Mouse (Mus musculus) adipocyte (in vitro differentiated cells): ENCODE data around the gene Adam19.
"Not testable (repeated sequence)": the region's sequence is repeated elsewhere in the genome, so short reads cannot be mapped to it uniquely, and the experiment has no call there.

Experiments
- DNase-seq: peaks from one replicate; pipeline ENCODE4 v3.0.0-alpha.2; 2016; ENCODE audit warnings: low spot score

Gene Adam19

GRCm38 (mm10) chr11:46128548-46128945, 72.8 kb downstream of the Adam19 start:
- DNase-seq, result peak; percentile 67

GRCm38 (mm10) chr11:46131022-46131986, 75.5 kb downstream of the Adam19 start:
- no peak for DNase-seq

- DNase-seq, result no peak
These were observed 79.1 kb downstream of the Adam19 start for GRCm38 (mm10) chr11:46134899-46135298.

- no peak for DNase-seq
These were observed 87.5 kb downstream of the Adam19 start for GRCm38 (mm10) chr11:46143342-46143741.

- DNase-seq, result no peak
These were observed 89.5 kb downstream of the Adam19 start for GRCm38 (mm10) chr11:46145163-46145875.

- no peak for DNase-seq
These were observed 90.8 kb downstream of the Adam19 start for GRCm38 (mm10) chr11:46146619-46147018.

- DNase-seq, result no peak
These were observed 101.2 kb downstream of the Adam19 start for GRCm38 (mm10) chr11:46156945-46157344.

- no peak for DNase-seq
These were observed 101.7 kb downstream of the Adam19 start for GRCm38 (mm10) chr11:46157462-46157861.

GRCm38 (mm10) chr11:46165866-46166585, 110.2 kb downstream of the Adam19 start, which contains the start of gene Nipal4:
Nipal4 (minus strand) TSS chr11:46166508.
- DNase-seq, result no peak

- DNase-seq, result no peak
These were observed 112.7 kb downstream of the Adam19 start for GRCm38 (mm10) chr11:46168506-46168905.

GRCm38 (mm10) chr11:46169908-46170307, 114.1 kb downstream of the Adam19 start:
- DNase-seq, result no peak

GRCm38 (mm10) chr11:46172128-46172527, 116.3 kb downstream of the Adam19 start:
- DNase-seq, result no peak

GRCm38 (mm10) chr11:46176155-46176554, 120.4 kb downstream of the Adam19 start:
- DNase-seq, result no peak

- no peak for DNase-seq
These were observed 121.7 kb downstream of the Adam19 start for GRCm38 (mm10) chr11:46177246-46178043.

- not testable (repeated sequence) for DNase-seq
These were observed 126.2 kb downstream of the Adam19 start for GRCm38 (mm10) chr11:46182031-46182430.

GRCm38 (mm10) chr11:46184946-46185345, 129.2 kb downstream of the Adam19 start:
- no peak for DNase-seq

- DNase-seq, result no peak
These were observed 129.7 kb downstream of the Adam19 start for GRCm38 (mm10) chr11:46185486-46185885.

GRCm38 (mm10) chr11:46188283-46188682, 132.5 kb downstream of the Adam19 start:
- DNase-seq, result no peak

GRCm38 (mm10) chr11:46194175-46194574, 138.4 kb downstream of the Adam19 start:
- DNase-seq, result no peak
